Mouse (Mus musculus) megakaryocyte, embryonic 14.5 days (primary cell): ENCODE measurements around the gene Cox20.

Experiments used
- FLI1 ChIP-seq: IDR thresholded peaks from 2 replicates; pipeline ENCODE4 v1.6.1; 2012; ENCODE audit warnings: low read length, inconsistent platforms, mixed read lengths
- GATA1 ChIP-seq: IDR thresholded peaks from 3 replicates; pipeline ENCODE4 v1.6.1; 2012; ENCODE audit warnings: mixed read lengths, low read length, inconsistent platforms, borderline replicate concordance

DNA sequence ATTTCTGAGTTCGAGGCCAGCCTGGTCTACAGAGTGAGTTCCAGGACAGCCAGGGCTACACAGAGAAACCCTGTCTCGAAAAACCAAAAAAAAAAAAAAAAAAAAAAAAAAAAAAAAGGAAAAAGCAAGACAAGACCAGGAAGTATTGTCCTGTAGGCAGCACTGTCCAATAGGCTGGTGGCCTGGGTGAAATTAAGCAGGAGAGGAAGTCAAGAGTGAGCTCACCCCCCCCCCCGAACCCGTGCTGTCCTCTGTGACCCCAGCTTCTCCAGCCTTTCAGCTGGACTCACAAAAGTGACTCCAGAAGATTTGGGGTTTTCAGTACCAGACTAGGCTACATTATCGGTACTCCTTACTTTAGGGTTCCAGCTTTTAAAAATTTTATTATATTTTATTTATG is 23.7 kb downstream of the Cox20 start:
- no peak for TF ChIP-seq GATA1
- no peak for TF ChIP-seq FLI1
